Mouse (Mus musculus) left cerebral cortex, postnatal 4 days (tissue): ENCODE results near the gene Carm1. TPM values are rescaled to one million over a fixed set of nuclear protein-coding genes. Genes with fewer than 3 reads are reported as not detected.

Experiments used
- microRNA-seq: library from miRNA; unstranded; fragments of <30 nt; microRNA quantifications from one replicate; pipeline ENCODE4 v1.2.0, GENCODE M21; 2022
- total RNA-seq, 2 experiments: library from RNA; stranded (reverse); gene quantifications; 2 replicates each; pipeline ENCODE4 v1.2.3; 2021

Carm1 gene
- total RNA-seq, 2 experiments from 2014 or later, result 108 to 124 TPM

Small RNA genes within 50 kb of the gene (microRNA-seq; reads per million reads assigned to microRNA genes)
- not detected for gene Mir1946b

Other genes with a start within 250 kb of the Carm1 start
- 1 to 10 TPM; 1.3 to 3.7 TPM for gene Ap1m2, start 234.6 kb upstream of the Carm1 start, total RNA-seq
- 10 to 100 TPM; 69.9 to 71.5 TPM for gene Slc44a2, start 226.2 kb upstream of the Carm1 start, total RNA-seq
- gene Ilf3, start 179.0 kb upstream of the Carm1 start, total RNA-seq, result 100 to 1,000 TPM; 170 to 172 TPM
- 10 to 100 TPM; 38.2 to 41.0 TPM for gene Qtrt1, start 135.1 kb upstream of the Carm1 start, total RNA-seq
- gene Dnm2, start 122.0 kb upstream of the Carm1 start, total RNA-seq, result 10 to 100 TPM; 87.1 to 92.7 TPM
- gene Tmed1, start 36.6 kb upstream of the Carm1 start, total RNA-seq, result 10 to 100 TPM; 18.6 to 19.1 TPM
- gene AB124611, start 20.7 kb upstream of the Carm1 start, total RNA-seq, result under 1 TPM; 0.44 to 0.64 TPM
- gene Timm29, start 45.8 kb downstream of the Carm1 start, total RNA-seq, result 10 to 100 TPM; 56.7 to 58.7 TPM
- gene Yipf2, start 45.9 kb downstream of the Carm1 start, total RNA-seq, result 1 to 10 TPM; 7.0 to 9.9 TPM
- 100 to 1,000 TPM; 185 to 186 TPM for gene Smarca4, start 69.3 kb downstream of the Carm1 start, total RNA-seq
- 10 to 100 TPM; 25.2 to 32.4 TPM for gene Ldlr, start 176.6 kb downstream of the Carm1 start, total RNA-seq
- 1 to 10 TPM; 4.9 to 5.9 TPM for gene Spc24, start 213.4 kb downstream of the Carm1 start, total RNA-seq